Mouse (Mus musculus): Measurements from ENCODE around the gene Erfe. TPM values are rescaled to one million over a fixed set of nuclear protein-coding genes. Genes with fewer than 3 reads are reported as not detected.
A peak's percentile ranks its signal among the peaks of the same experiment; 100 is the strongest.

Gene Erfe
- polyA plus RNA-seq, 1 experiment from 2014 or later: 0.22 TPM

DNA sequence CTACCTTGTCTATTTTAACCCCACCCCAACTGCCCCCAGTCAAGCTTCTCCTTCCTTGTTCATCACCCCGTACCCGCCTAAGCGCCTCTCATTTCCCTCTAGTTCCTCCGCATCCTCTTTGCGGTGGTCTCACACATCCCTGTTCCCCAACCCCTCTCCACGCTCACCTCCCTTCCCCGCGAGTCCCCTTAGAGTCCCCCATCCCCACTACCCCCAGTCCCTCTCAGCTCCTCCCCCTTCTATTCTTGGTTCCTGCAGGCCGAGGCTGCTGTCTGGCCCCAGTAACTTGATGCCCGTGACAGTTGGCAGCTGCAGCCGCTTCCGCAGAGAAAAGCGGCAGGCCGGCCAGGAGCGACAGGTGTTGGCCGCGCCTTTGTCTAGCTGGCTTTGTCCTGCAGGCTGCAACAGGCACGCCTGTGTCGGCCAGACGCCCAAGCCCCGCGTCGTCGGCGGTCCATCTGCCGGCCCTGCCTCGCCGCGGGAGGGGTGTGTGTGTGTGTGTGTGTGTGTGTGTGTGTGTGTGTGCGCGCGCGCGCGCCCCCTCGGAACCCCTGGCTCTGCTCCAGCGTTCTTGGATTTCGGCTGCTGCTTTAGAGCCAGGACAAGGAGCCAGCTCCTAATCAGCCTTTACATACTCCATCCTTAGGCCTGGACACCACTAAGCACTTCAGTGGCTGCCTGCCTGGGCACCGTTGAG is 47.8 kb downstream of the Erfe start, which contains the start of gene Hes6:
Gene Hes6, minus strand, starts transcription at position 141 of the 697 bp plus-strand sequence.
- no peaks in the 10 kb centered on the region for H3K27me3 ChIP-seq
- WGBS: under 1% methylated on average over 36 of the region's 39 CpGs
- H3K27ac ChIP-seq: peak within 1 kb of the TSS; percentile 96
- H3K4me3 ChIP-seq: peak within 1 kb of the TSS; percentile 83
- peaks cover 25% of the 10 kb centered on the region for H3K36me3 ChIP-seq
- no peaks in the 10 kb centered on the region for H3K9me3 ChIP-seq
- H3K4me1 ChIP-seq (replicated peaks): peaks cover 43% of the 10 kb centered on the region
- H3K9ac ChIP-seq: peak within 1 kb of the TSS; percentile 92
- peak; percentile 58 for ATAC-seq (ENCODE audit: low FRiP score)
- peak within 1 kb of the TSS; percentile 95 for H3K4me2 ChIP-seq

DNA sequence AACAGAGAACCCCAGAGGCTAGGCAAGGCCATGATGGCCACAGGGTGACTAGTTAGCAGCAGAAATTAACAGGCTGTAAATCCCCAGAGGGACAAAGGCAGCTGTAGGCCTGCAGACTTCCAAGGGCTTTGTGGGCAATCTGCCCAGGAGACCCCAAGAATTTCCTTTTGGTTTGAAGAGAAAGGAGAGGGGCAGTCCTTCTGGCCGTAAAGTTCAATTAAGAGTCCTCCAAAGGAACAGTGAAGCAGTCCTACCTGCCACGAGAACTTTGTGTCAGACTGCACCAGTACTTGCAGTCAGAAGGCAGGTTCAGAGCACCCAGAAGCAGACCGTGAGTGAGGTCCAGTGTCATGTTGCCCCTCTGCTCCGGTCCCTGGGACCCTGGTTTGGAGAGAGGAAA is 48.7 kb downstream of the Erfe start:
- WGBS: 41% methylated on average over 4 of the region's 4 CpGs
- H3K9me3 ChIP-seq: no peaks in the 10 kb centered on the region
- peaks cover 31% of the 10 kb centered on the region for H3K36me3 ChIP-seq
- peaks cover 43% of the 10 kb centered on the region for H3K4me1 ChIP-seq (replicated peaks)
- no peak overlapping the region for H3K4me3 ChIP-seq
- peak overlapping the region; percentile 95; the same call in 1 of the 2 replicates for H3K4me2 ChIP-seq
- peak overlapping the region; percentile 96 for H3K27ac ChIP-seq
- ATAC-seq (ENCODE audit: low FRiP score): no peak
- no peaks in the 10 kb centered on the region for H3K27me3 ChIP-seq
- peak overlapping the region; percentile 92 for H3K9ac ChIP-seq

DNA sequence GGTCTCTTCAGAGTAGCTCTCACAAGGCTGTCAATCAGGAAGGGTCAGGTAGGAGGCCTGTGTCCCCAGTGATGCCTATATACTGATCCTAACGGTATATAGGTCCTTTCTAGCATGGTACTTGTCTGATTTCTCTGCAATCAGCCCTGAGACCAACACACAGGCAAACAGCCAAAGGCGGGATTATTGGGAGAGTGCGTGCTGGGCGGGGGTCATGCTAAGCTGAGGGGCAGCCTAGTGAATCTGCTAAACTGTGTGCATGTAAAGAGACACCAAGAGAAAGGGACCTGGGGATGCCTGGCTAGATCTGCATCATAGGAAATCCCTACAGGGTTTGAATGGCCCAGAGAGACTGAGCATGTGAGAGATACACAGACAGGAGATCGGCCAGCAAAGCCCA is 49.1 kb downstream of the Erfe start:
- no peak for ATAC-seq (ENCODE audit: low FRiP score)
- Histone ChIP-seq H3K4me1 (replicated peaks) (peaks cover 43% of the 10 kb centered on the region), H3K36me3 (peaks cover 35% of the 10 kb centered on the region), H3K27ac (peak overlapping the region; percentile 96), H3K4me3 (no peak overlapping the region), H3K27me3 (no peaks in the 10 kb centered on the region), H3K9ac (peak overlapping the region; percentile 92; the same call in 1 of the 2 replicates), H3K9me3 (no peaks in the 10 kb centered on the region), H3K4me2 (0 out of 2 replicates have a peak overlapping the region, but pooled peaks have one; percentile 95)
- WGBS: 58% methylated on average over 5 of the region's 5 CpGs

DNA sequence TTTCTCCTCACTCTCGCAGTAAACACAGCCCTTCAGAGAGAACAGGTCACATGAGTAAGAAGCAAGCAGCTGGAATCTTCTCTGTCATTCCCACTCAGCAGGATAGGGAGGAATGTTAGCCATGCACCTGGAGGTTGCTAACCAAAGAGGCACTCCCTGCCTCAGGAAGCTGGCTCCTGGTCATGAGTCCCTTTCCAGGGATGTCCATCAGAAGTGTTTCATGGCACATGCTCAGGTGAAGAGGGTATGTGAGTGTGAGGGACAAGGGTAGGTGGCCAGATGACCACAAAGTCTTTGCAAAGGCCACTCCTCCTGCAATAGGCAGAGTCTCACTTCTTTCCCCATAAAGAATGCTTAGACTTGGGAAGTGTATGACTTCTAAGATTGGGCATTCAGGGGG is 51.8 kb downstream of the Erfe start:
- Histone ChIP-seq H3K9me3 (no peaks in the 10 kb centered on the region), H3K4me1 (replicated peaks) (peaks cover 21% of the 10 kb centered on the region), H3K4me2 (no peak overlapping the region), H3K4me3 (no peak overlapping the region), H3K36me3 (peaks cover 42% of the 10 kb centered on the region), H3K9ac (no peak overlapping the region), H3K27me3 (no peaks in the 10 kb centered on the region), H3K27ac (no peak overlapping the region)
- no peak for ATAC-seq (ENCODE audit: low FRiP score)
- WGBS: 70% methylated on average over 1 of the region's 1 CpGs

DNA sequence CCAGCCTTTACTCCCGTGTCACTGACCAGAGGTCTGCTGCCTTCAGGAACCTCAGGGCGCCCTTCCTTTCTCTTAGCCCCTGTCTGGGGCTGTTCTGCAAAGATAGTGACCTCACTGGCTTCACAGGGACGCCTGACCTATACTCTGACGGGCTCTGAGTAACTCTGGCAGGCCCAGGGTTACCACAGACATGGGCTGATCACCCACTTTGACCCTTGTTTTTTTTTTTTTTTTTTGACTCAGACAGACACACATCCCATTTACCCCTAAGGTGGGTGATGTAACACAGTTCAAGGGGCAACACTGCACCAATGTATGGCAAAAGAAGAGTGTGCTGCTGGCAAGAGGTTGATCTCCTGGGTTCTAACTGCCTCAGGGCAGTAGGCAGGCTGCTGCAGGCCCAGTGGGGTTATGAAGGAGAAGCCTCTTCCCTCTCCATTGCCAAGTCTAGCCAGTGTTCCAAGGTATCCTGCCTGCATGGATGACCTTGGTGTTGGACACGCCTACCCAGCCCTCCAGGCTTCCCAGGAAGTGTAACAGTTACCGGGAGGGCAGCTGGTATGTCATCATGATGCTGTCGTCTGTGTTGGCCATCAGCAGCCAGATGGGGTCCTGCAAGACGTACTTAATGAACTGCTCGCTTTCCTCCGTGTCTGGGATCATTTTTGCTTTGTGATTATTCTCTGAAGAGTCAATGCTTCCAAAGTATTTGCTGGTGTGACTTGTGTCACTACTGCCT is 53.8 kb downstream of the Erfe start:
- Histone ChIP-seq H3K36me3 (peaks cover 56% of the 10 kb centered on the region), H3K4me2 (no peak overlapping the region), H3K9ac (no peak overlapping the region), H3K27ac (no peak overlapping the region), H3K4me3 (no peak overlapping the region), H3K4me1 (replicated peaks) (peaks cover 5% of the 10 kb centered on the region), H3K27me3 (no peaks in the 10 kb centered on the region), H3K9me3 (no peaks in the 10 kb centered on the region)
- no peak for ATAC-seq (ENCODE audit: low FRiP score)
- 60% methylated on average over 10 of the region's 10 CpGs for WGBS

DNA sequence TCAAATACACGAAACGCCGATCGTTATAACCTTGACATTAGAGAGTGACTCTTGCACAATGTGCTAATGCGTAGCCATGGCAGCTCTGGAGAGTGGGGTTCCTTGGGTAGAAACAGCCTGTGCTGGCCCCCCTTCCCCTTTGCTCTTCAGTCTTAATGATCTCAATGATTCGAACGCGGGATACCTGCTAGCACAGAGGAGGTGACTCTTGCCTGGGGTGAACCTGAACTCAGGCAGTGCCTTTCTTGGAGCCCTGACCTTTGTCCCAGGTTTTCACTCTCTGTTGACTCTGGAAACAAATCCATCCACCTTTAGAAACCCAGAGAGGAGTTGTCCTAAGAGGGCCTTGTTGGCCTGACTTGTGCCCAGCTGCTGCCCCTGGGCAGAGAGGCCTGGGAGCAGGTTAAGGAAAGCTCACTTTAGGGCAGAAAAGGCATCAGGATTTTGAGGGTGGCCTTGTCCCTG is 54.4 kb downstream of the Erfe start:
- H3K4me1 ChIP-seq (replicated peaks): no peaks in the 10 kb centered on the region
- no peaks in the 10 kb centered on the region for H3K9me3 ChIP-seq
- no peak for ATAC-seq (ENCODE audit: low FRiP score)
- no peak overlapping the region for H3K4me3 ChIP-seq
- H3K4me2 ChIP-seq: no peak overlapping the region
- WGBS: 91% methylated on average over 8 of the region's 8 CpGs
- H3K9ac ChIP-seq: 0 out of 2 replicates have a peak overlapping the region, but pooled peaks have one; percentile 9
- no peaks in the 10 kb centered on the region for H3K27me3 ChIP-seq
- peaks cover 58% of the 10 kb centered on the region for H3K36me3 ChIP-seq
- H3K27ac ChIP-seq: no peak overlapping the region

Other genes starting within 250 kb of the Erfe start
- 0.16 and 0.23 TPM in 2 replicates for gene Rbm44, start 221.3 kb upstream of the Erfe start, polyA plus RNA-seq (2015; fragmentation: Nextera tagmentation; extraction: Ambion mirVana)
- gene Ramp1, start 186.6 kb upstream of the Erfe start, polyA plus RNA-seq (2015; fragmentation: Nextera tagmentation; extraction: Ambion mirVana): 3.2 and 3.3 TPM in 2 replicates
- 67.7 and 68.2 TPM in 2 replicates for gene Ube2f, start 116.1 kb upstream of the Erfe start, polyA plus RNA-seq (2015; fragmentation: Nextera tagmentation; extraction: Ambion mirVana)
- gene Scly, start 68.1 kb upstream of the Erfe start, polyA plus RNA-seq (2015; fragmentation: Nextera tagmentation; extraction: Ambion mirVana): 11.6 and 12.2 TPM in 2 replicates
- 0.08 and 0.26 TPM in 2 replicates for gene Espnl, start 44.4 kb upstream of the Erfe start, polyA plus RNA-seq (2015; fragmentation: Nextera tagmentation; extraction: Ambion mirVana)
- 0.16 and 0.21 TPM in 2 replicates for gene Klhl30, start 15.4 kb upstream of the Erfe start, polyA plus RNA-seq (2015; fragmentation: Nextera tagmentation; extraction: Ambion mirVana)
- gene Ilkap, start 32.4 kb downstream of the Erfe start, polyA plus RNA-seq (2015; fragmentation: Nextera tagmentation; extraction: Ambion mirVana): 144 and 147 TPM in 2 replicates
- 207 and 235 TPM in 2 replicates for gene Hes6, start 47.6 kb downstream of the Erfe start, polyA plus RNA-seq (2015; fragmentation: Nextera tagmentation; extraction: Ambion mirVana)
- gene Per2, start 92.9 kb downstream of the Erfe start, polyA plus RNA-seq (2015; fragmentation: Nextera tagmentation; extraction: Ambion mirVana): 4.3 and 4.6 TPM in 2 replicates
- gene Traf3ip1, start 128.2 kb downstream of the Erfe start, polyA plus RNA-seq (2015; fragmentation: Nextera tagmentation; extraction: Ambion mirVana): 9.4 and 10.6 TPM in 2 replicates
- gene Asb1, start 174.1 kb downstream of the Erfe start, polyA plus RNA-seq (2015; fragmentation: Nextera tagmentation; extraction: Ambion mirVana): 10.1 and 10.9 TPM in 2 replicates

Data from hindbrain, embryonic 13.5 days (tissue).